Mouse (Mus musculus): ENCODE measurements around the gene Hoxa5. TPM values are rescaled to one million over a fixed set of nuclear protein-coding genes. Genes with fewer than 3 reads are reported as not detected.
A peak's percentile ranks its signal among the peaks of the same experiment; 100 is the strongest.

The Hoxa5 gene
- polyA plus RNA-seq, 1 experiment from 2014 or later, result 11.0 TPM

GRCm38 (mm10) chr6:52162611-52163365, 41.6 kb downstream of the Hoxa5 start:
- H3K9me3 ChIP-seq (ENCODE audit: control insufficient read depth, low read length), result no peaks in the 10 kb centered on the region
- H3K27ac ChIP-seq (replicated peaks; ENCODE audit: low read depth, low read length), result no peak overlapping the region
- 7% methylated on average over 14 of the region's 14 CpGs for WGBS
- H3K9ac ChIP-seq (ENCODE audit: low read length), result peak overlapping the region; percentile 23; the same call in 1 of the 2 replicates
- ATAC-seq (ENCODE audit: insufficient number of reproducible peaks, low FRiP score, low TSS enrichment, low read depth) (no peak), DNase-seq (ENCODE audit: low spot score) (peak; percentile 48)
- H3K4me2 ChIP-seq (ENCODE audit: low read depth, severe bottlenecking), result peak overlapping the region; percentile 69
- peaks cover 18% of the 10 kb centered on the region for H3K27me3 ChIP-seq (ENCODE audit: control insufficient read depth, insufficient read depth, low read length)
- H3K4me1 ChIP-seq (ENCODE audit: control insufficient read depth, insufficient read depth, low read length), result peaks cover 59% of the 10 kb centered on the region
- H3K4me3 ChIP-seq (ENCODE audit: low read depth, low read length), result peak overlapping the region; percentile 26
- H3K36me3 ChIP-seq (ENCODE audit: control insufficient read depth, insufficient read depth, low read length), result no peaks in the 10 kb centered on the region

DNA sequence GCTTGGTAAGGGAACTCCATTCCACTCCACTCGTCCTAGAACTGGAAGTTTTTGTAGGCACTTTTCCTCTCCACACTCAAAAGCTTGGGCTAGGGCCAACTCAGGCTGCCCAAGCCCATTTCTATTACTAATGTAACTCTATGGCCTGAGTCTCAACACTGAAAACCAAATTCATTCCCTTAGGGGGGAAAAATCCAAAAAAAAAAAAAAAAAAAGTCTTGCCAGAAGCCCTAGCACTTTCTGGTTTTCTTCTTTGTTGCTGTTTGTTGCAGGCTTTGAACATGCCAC, 42.4 kb downstream of the Hoxa5 start:
- ATAC-seq (ENCODE audit: insufficient number of reproducible peaks, low FRiP score, low TSS enrichment, low read depth), result no peak
- DNase-seq (ENCODE audit: low spot score), result no peak
- no peak overlapping the region for H3K9ac ChIP-seq (ENCODE audit: low read length)
- H3K4me2 ChIP-seq (ENCODE audit: low read depth, severe bottlenecking), result no peak overlapping the region
- no peak overlapping the region for H3K4me3 ChIP-seq (ENCODE audit: low read depth, low read length)
- H3K27ac ChIP-seq (replicated peaks; ENCODE audit: low read depth, low read length), result no peak overlapping the region
- H3K27me3 ChIP-seq (ENCODE audit: control insufficient read depth, insufficient read depth, low read length), result peaks cover 21% of the 10 kb centered on the region
- WGBS, result 15% methylated on average over 1 of the region's 1 CpGs
- H3K9me3 ChIP-seq (ENCODE audit: control insufficient read depth, low read length), result no peaks in the 10 kb centered on the region
- peaks cover 58% of the 10 kb centered on the region for H3K4me1 ChIP-seq (ENCODE audit: control insufficient read depth, insufficient read depth, low read length)
- no peaks in the 10 kb centered on the region for H3K36me3 ChIP-seq (ENCODE audit: control insufficient read depth, insufficient read depth, low read length)

DNA sequence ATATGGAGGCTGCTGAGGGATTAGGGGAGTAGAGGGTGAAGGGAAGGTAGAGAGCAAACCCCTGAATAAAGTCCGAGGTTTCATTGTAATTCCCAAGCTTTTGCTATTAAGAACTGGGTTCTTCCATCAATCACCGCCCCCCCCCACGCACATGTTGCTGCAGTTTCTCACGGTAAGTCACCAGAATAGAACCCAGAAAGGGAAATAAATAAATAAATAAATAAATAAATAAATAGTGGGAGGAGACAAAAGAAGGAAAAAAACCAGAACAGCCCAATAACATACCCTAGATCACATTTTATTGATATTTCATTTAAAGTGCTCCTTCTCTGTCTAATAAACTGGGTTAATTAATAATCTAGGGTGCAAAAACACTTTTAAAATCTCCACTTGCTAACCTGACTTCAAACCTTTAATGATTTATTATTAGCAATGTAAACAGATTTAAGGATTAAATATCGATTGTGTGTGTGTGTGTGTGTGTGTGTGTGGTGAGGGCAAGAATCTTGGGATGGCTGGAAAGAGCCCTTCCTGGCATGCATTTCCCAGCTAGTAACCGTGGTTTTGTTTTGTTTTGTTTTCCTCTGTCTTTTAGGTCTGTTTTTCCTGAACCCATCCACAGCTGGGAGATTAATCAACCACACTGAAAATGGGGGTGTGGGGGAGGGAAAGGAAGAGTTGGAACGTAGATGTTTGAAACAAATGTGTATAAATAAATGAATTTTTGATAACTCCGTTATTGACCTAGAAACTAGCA, 42.9 kb downstream of the Hoxa5 start:
- H3K9ac ChIP-seq (ENCODE audit: low read length), result no peak overlapping the region
- no peak for ATAC-seq (ENCODE audit: insufficient number of reproducible peaks, low FRiP score, low TSS enrichment, low read depth)
- peaks cover 23% of the 10 kb centered on the region for H3K27me3 ChIP-seq (ENCODE audit: control insufficient read depth, insufficient read depth, low read length)
- H3K4me1 ChIP-seq (ENCODE audit: control insufficient read depth, insufficient read depth, low read length), result peaks cover 58% of the 10 kb centered on the region
- H3K4me2 ChIP-seq (ENCODE audit: low read depth, severe bottlenecking), result peak overlapping the region; percentile 97; the same call in 1 of the 2 replicates
- DNase-seq (ENCODE audit: low spot score), result peak; percentile 23
- no peak overlapping the region for H3K4me3 ChIP-seq (ENCODE audit: low read depth, low read length)
- no peaks in the 10 kb centered on the region for H3K36me3 ChIP-seq (ENCODE audit: control insufficient read depth, insufficient read depth, low read length)
- H3K9me3 ChIP-seq (ENCODE audit: control insufficient read depth, low read length), result no peaks in the 10 kb centered on the region
- H3K27ac ChIP-seq (replicated peaks; ENCODE audit: low read depth, low read length), result no peak overlapping the region
- WGBS, result 7% methylated on average over 8 of the region's 8 CpGs

GRCm38 (mm10) chr6:52160511-52161335, 43.7 kb downstream of the Hoxa5 start:
- H3K9me3 ChIP-seq (ENCODE audit: control insufficient read depth, low read length), result no peaks in the 10 kb centered on the region
- DNase-seq (ENCODE audit: low spot score) (peak; percentile 76), ATAC-seq (ENCODE audit: insufficient number of reproducible peaks, low FRiP score, low TSS enrichment, low read depth) (peak; percentile 52; the same call in 1 of the 2 replicates)
- H3K36me3 ChIP-seq (ENCODE audit: control insufficient read depth, insufficient read depth, low read length), result no peaks in the 10 kb centered on the region
- H3K27ac ChIP-seq (replicated peaks; ENCODE audit: low read depth, low read length), result peak overlapping the region; percentile 48
- peaks cover 29% of the 10 kb centered on the region for H3K27me3 ChIP-seq (ENCODE audit: control insufficient read depth, insufficient read depth, low read length)
- peak overlapping the region; percentile 12; the same call in 1 of the 2 replicates for H3K4me3 ChIP-seq (ENCODE audit: low read depth, low read length)
- H3K4me1 ChIP-seq (ENCODE audit: control insufficient read depth, insufficient read depth, low read length), result peaks cover 54% of the 10 kb centered on the region
- peak overlapping the region; percentile 97 for H3K4me2 ChIP-seq (ENCODE audit: low read depth, severe bottlenecking)
- WGBS, result under 1% methylated on average over 30 of the region's 30 CpGs
- H3K9ac ChIP-seq (ENCODE audit: low read length), result 0 out of 2 replicates have a peak overlapping the region, but pooled peaks have one; percentile 34

GRCm38 (mm10) chr6:52159979-52160378, 44.4 kb downstream of the Hoxa5 start:
- no peaks in the 10 kb centered on the region for H3K36me3 ChIP-seq (ENCODE audit: control insufficient read depth, insufficient read depth, low read length)
- peak overlapping the region; percentile 97 for H3K4me2 ChIP-seq (ENCODE audit: low read depth, severe bottlenecking)
- H3K9ac ChIP-seq (ENCODE audit: low read length), result no peak overlapping the region
- no peak overlapping the region for H3K4me3 ChIP-seq (ENCODE audit: low read depth, low read length)
- ATAC-seq (ENCODE audit: insufficient number of reproducible peaks, low FRiP score, low TSS enrichment, low read depth), result no peak
- no peaks in the 10 kb centered on the region for H3K9me3 ChIP-seq (ENCODE audit: control insufficient read depth, low read length)
- peaks cover 34% of the 10 kb centered on the region for H3K27me3 ChIP-seq (ENCODE audit: control insufficient read depth, insufficient read depth, low read length)
- peaks cover 50% of the 10 kb centered on the region for H3K4me1 ChIP-seq (ENCODE audit: control insufficient read depth, insufficient read depth, low read length)
- no peak for DNase-seq (ENCODE audit: low spot score)
- WGBS, result 4% methylated on average over 9 of the region's 9 CpGs
- H3K27ac ChIP-seq (replicated peaks; ENCODE audit: low read depth, low read length), result peak overlapping the region; percentile 48; the same call in 1 of the 2 replicates

DNA sequence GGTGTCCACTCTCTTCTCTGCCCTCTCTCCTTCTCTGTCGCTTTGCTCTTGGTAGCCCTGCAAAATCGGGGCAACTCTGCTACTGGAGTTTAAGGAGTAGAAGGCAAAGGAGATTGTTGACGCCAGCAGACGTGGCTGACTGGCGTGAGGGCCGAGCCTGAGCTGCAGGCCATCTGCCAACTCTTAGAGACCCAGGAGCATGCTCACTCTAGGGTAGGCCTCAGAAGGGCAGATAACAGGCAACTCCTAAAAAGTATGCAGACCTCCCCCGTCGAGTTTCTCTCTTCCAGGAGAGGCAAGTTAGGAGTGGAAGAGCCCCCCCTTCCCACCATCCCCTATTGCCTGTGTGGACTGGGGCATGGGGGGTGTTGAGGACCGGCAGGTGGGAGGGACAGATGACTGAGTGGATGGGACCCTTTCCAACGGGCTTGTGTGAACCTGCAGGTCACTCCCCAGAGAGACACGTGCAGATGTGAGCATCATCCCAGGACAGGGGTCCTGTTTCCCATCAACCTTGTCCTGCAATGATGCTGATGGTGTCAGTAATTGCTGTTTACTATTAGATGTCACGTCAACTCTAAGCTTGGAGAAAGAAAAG, 45.1 kb downstream of the Hoxa5 start:
- Histone ChIP-seq H3K36me3 (ENCODE audit: control insufficient read depth, insufficient read depth, low read length) (no peaks in the 10 kb centered on the region), H3K4me2 (ENCODE audit: low read depth, severe bottlenecking) (peak overlapping the region; percentile 97), H3K27me3 (ENCODE audit: control insufficient read depth, insufficient read depth, low read length) (peaks cover 40% of the 10 kb centered on the region), H3K27ac (replicated peaks; ENCODE audit: low read depth, low read length) (no peak overlapping the region), H3K9ac (ENCODE audit: low read length) (no peak overlapping the region), H3K4me3 (ENCODE audit: low read depth, low read length) (peak overlapping the region; percentile 73), H3K9me3 (ENCODE audit: control insufficient read depth, low read length) (no peaks in the 10 kb centered on the region), H3K4me1 (ENCODE audit: control insufficient read depth, insufficient read depth, low read length) (peaks cover 42% of the 10 kb centered on the region)
- ATAC-seq (ENCODE audit: insufficient number of reproducible peaks, low FRiP score, low TSS enrichment, low read depth), result no peak
- WGBS, result 4% methylated on average over 12 of the region's 12 CpGs
- DNase-seq (ENCODE audit: low spot score), result peak; percentile 52

- peak within 1 kb of the TSS; percentile 73 for H3K4me3 ChIP-seq (ENCODE audit: low read depth, low read length)
- ATAC-seq (ENCODE audit: insufficient number of reproducible peaks, low FRiP score, low TSS enrichment, low read depth), result peak; percentile 76
- WGBS, result under 1% methylated on average over 53 of the region's 55 CpGs
- peak within 1 kb of the TSS; percentile 51 for H3K9ac ChIP-seq (ENCODE audit: low read length)
- H3K27me3 ChIP-seq (ENCODE audit: control insufficient read depth, insufficient read depth, low read length), result peaks cover 43% of the 10 kb centered on the region
- no peaks in the 10 kb centered on the region for H3K9me3 ChIP-seq (ENCODE audit: control insufficient read depth, low read length)
- no peaks in the 10 kb centered on the region for H3K36me3 ChIP-seq (ENCODE audit: control insufficient read depth, insufficient read depth, low read length)
- H3K4me2 ChIP-seq (ENCODE audit: low read depth, severe bottlenecking), result peak within 1 kb of the TSS; percentile 97
- H3K27ac ChIP-seq (replicated peaks; ENCODE audit: low read depth, low read length), result peak within 1 kb of the TSS; percentile 52
- H3K4me1 ChIP-seq (ENCODE audit: control insufficient read depth, insufficient read depth, low read length), result peaks cover 34% of the 10 kb centered on the region
- DNase-seq (ENCODE audit: low spot score), result peak; percentile 88
Measured at GRCm38 (mm10) chr6:52158276-52159051, 45.9 kb downstream of the Hoxa5 start, which contains the start of gene Hoxa1. TSS of gene Hoxa1 (minus strand) at chr6:52158317.
